ENCODE assay signal across 11 mouse cellular contexts in genomic region chr11:31664186-31664585, GRCm38 (mm10). TPM values are rescaled to one million over a fixed set of nuclear protein-coding genes. Genes with fewer than 3 reads are reported as not detected.
DNase-seq lines count a peak whose midpoint lies in the region; ATAC-seq and TF ChIP-seq lines count a peak whose summit lies in the region.
"Had no signal": no experiment of that assay in that cellular context is flagged by ENCODE, and none has a peak within 500 bp of the region (broad histone marks: within the 10 kb centered on the region; RNA-seq: fewer than 3 reads in every experiment).

No protein-coding gene starts in this region.

- H3K4me2 ChIP-seq in intestine, postnatal 0 days (replicated peaks; ENCODE audit: low read depth): no peak overlapping the region
- no peak overlapping the region for H3K4me2 ChIP-seq in intestine, embryonic 15.5 days (replicated peaks)
- H3K4me2 ChIP-seq: hindbrain, embryonic 15.5 days had no signal

- peak; percentile 25 to 39 for DNase-seq in B cell, adult 2 months
- DNase-seq in MEL (ENCODE audit: low read depth, low spot score): peak; percentile 52
- peak; percentile 34 to 68 for DNase-seq in heart, postnatal 14 days
- no peak for DNase-seq in embryonic facial prominence, embryonic 10.5 days (ENCODE audit: low spot score)
- no peak for DNase-seq in ovary, postnatal 36 days (ENCODE audit: low spot score)
- no peak for DNase-seq in cerebellum, postnatal 36 days
- DNase-seq: cerebellum, adult 11 months had no signal

- H3K4me1 ChIP-seq in intestine, postnatal 0 days (replicated peaks; ENCODE audit: control insufficient read depth, insufficient read depth, low read length): no peaks in the 10 kb centered on the region
- no peaks in the 10 kb centered on the region for H3K4me1 ChIP-seq in intestine, embryonic 15.5 days (replicated peaks)
- no peaks in the 10 kb centered on the region for H3K4me1 ChIP-seq in MEL (ENCODE audit: control insufficient read depth in 1 of 2, insufficient read depth in 2 of 2, low read length in 2 of 2)
- no peaks in the 10 kb centered on the region for H3K4me1 ChIP-seq in embryonic facial prominence, embryonic 10.5 days
- H3K4me1 ChIP-seq: hindbrain, embryonic 15.5 days had no signal

- H3K79me2 ChIP-seq in MEL (ENCODE audit: control insufficient read depth, insufficient read depth, low read length, poor library complexity): no peaks in the 10 kb centered on the region

- H3K9me3 ChIP-seq in intestine, postnatal 0 days (ENCODE audit: control insufficient read depth): no peaks in the 10 kb centered on the region
- no peaks in the 10 kb centered on the region for H3K9me3 ChIP-seq in intestine, embryonic 15.5 days
- no peaks in the 10 kb centered on the region for H3K9me3 ChIP-seq in MEL (replicated peaks; ENCODE audit: insufficient read depth, low read length)
- no peaks in the 10 kb centered on the region for H3K9me3 ChIP-seq in embryonic facial prominence, embryonic 10.5 days
- H3K9me3 ChIP-seq: hindbrain, embryonic 15.5 days had no signal

- no peak for TF ChIP-seq POLR2A in MEL (IDR thresholded peaks at IDR 0.05; ENCODE audit: control insufficient read depth in 1 of 2, insufficient read depth in 1 of 2, low read depth in 1 of 2, low read length in 2 of 2, poor library complexity in 1 of 2)

- no peak overlapping the region; the same call in 1 of the 2 replicates for H3K27ac ChIP-seq in intestine, postnatal 0 days (ENCODE audit: low read depth, low read length)
- H3K27ac ChIP-seq in intestine, embryonic 15.5 days: no peak overlapping the region
- no peak overlapping the region for H3K27ac ChIP-seq in MEL (ENCODE audit: control insufficient read depth, low read depth, low read length)
- H3K27ac ChIP-seq in embryonic facial prominence, embryonic 10.5 days (replicated peaks): no peak overlapping the region
- H3K27ac ChIP-seq: hindbrain, embryonic 15.5 days had no signal

- no peaks in the 10 kb centered on the region for H3K27me3 ChIP-seq in intestine, postnatal 0 days (replicated peaks; ENCODE audit: control insufficient read depth, insufficient read depth, low read length)
- H3K27me3 ChIP-seq in intestine, embryonic 15.5 days (replicated peaks): no peaks in the 10 kb centered on the region
- H3K27me3 ChIP-seq in MEL (ENCODE audit: control insufficient read depth in 1 of 2, insufficient read depth in 2 of 2, low read length in 2 of 2): no peaks in the 10 kb centered on the region
- H3K27me3 ChIP-seq in embryonic facial prominence, embryonic 10.5 days (replicated peaks; ENCODE audit: low read depth, poor library complexity, severe bottlenecking): no peaks in the 10 kb centered on the region
- H3K27me3 ChIP-seq: hindbrain, embryonic 15.5 days had no signal

- H3K36me3 ChIP-seq in intestine, postnatal 0 days (ENCODE audit: control insufficient read depth, insufficient read depth): peaks cover 48% of the 10 kb centered on the region
- H3K36me3 ChIP-seq in intestine, embryonic 15.5 days: peaks cover 20% of the 10 kb centered on the region
- H3K36me3 ChIP-seq in MEL (ENCODE audit: control insufficient read depth in 1 of 2, insufficient read depth in 2 of 2, low read length in 2 of 2): peaks cover 0 to 2% of the 10 kb centered on the region in 2 experiments; a peak in 1 of 4 replicates
- peaks cover 86% of the 10 kb centered on the region for H3K36me3 ChIP-seq in embryonic facial prominence, embryonic 10.5 days (replicated peaks)

- no peak overlapping the region for H3K4me3 ChIP-seq in intestine, postnatal 0 days (ENCODE audit: low read depth, low read length)
- no peak overlapping the region for H3K4me3 ChIP-seq in intestine, embryonic 15.5 days (replicated peaks)
- no peak overlapping the region for H3K4me3 ChIP-seq in MEL (ENCODE audit: control insufficient read depth in 1 of 2, insufficient read depth in 1 of 2, low read depth in 2 of 2, low read length in 2 of 2)
- H3K4me3 ChIP-seq in embryonic facial prominence, embryonic 10.5 days: no peak overlapping the region
- H3K4me3 ChIP-seq: erythroblast, embryonic 14.5 days; hindbrain, embryonic 15.5 days had no signal

- no peak for ATAC-seq in intestine, postnatal 0 days
- no peak for ATAC-seq in intestine, embryonic 15.5 days

- H3K9ac ChIP-seq in intestine, postnatal 0 days (ENCODE audit: low read depth, low read length): no peak overlapping the region
- H3K9ac ChIP-seq in intestine, embryonic 15.5 days: no peak overlapping the region
- H3K9ac ChIP-seq in MEL (ENCODE audit: control insufficient read depth, low read depth, low read length, poor library complexity, severe bottlenecking): no peak overlapping the region
- H3K9ac ChIP-seq: hindbrain, embryonic 15.5 days had no signal

- TF ChIP-seq EP300 in MEL (IDR thresholded peaks at IDR 0.05; ENCODE audit: low read depth in 1 of 2, low read length in 2 of 2): no peak

- intact Hi-C loops in heart, postnatal 14 days (cut with DNase I): no loop called here

- TF ChIP-seq CTCF in intestine, postnatal 0 days (IDR thresholded peaks at IDR 0.05; ENCODE audit: low read depth): peak; percentile 38
- peak in 2 of 3 experiments; percentile 14 to 22; a peak in 1 of 6 replicates for TF ChIP-seq CTCF in MEL (IDR thresholded peaks at IDR 0.05 in 2 of 3, conservative IDR thresholded peaks at IDR 0.05 in 1 of 3; ENCODE audit: control insufficient read depth in 1 of 3, insufficient read depth in 1 of 3, low read depth in 2 of 3, low read length in 3 of 3, poor library complexity in 1 of 3, severe bottlenecking in 1 of 3)

- TF ChIP-seq RAD21 in MEL (IDR thresholded peaks at IDR 0.05; ENCODE audit: low read depth, low read length): no peak

- 71% methylated on average over 2 of the region's 2 CpGs for WGBS in intestine, postnatal 0 days
- 77% methylated on average over 2 of the region's 2 CpGs for WGBS in intestine, embryonic 15.5 days
- WGBS in embryonic facial prominence, embryonic 10.5 days: 82% methylated on average over 2 of the region's 2 CpGs

TF ChIP-seq in MEL, 35 proteins besides CTCF, POLR2A, EP300 and RAD21:
- no peak for TF ChIP-seq ZC3H11A (IDR thresholded peaks at IDR 0.05; ENCODE audit: low read depth, low read length)
- no peak for TF ChIP-seq RCOR1 (IDR thresholded peaks at IDR 0.05; ENCODE audit: low read depth, low read length)
- TF ChIP-seq UBTF (IDR thresholded peaks at IDR 0.05; ENCODE audit: borderline replicate concordance, insufficient read depth, low read depth, low read length): no peak
- no peak for TF ChIP-seq CHD1 (IDR thresholded peaks at IDR 0.05; ENCODE audit: low read depth, low read length)
- TF ChIP-seq SMC3 (IDR thresholded peaks at IDR 0.05; ENCODE audit: low read depth, low read length): no peak
- TF ChIP-seq TAL1 (IDR thresholded peaks at IDR 0.05; ENCODE audit: low read length): no peak

RNA-seq across cellular contexts. Expression of gene Bod1, which starts 7.5 kb away (rescaled TPM):
- 37.4 and 40.4 TPM in 2 replicates for polyA plus RNA-seq in intestine, postnatal 0 days (2015; fragmentation: Nextera tagmentation; extraction: Ambion mirVana)
- polyA plus RNA-seq in intestine, embryonic 15.5 days (2015; fragmentation: Nextera tagmentation; extraction: Ambion mirVana): 68.2 and 69.5 TPM in 2 replicates
- 39.6 and 47.3 TPM in 2 replicates for total RNA-seq in MEL (2012; rRNA removed)
- 10 to 100 TPM in 1 of 2 experiments, not detected in 1; 40.0 TPM for polyA plus RNA-seq in MEL (2012; ENCODE audit: insufficient read depth in 1 of 2, insufficient read length in 2 of 2, low read depth in 1 of 2, low replicate concordance in 2 of 2, missing spikeins in 1 of 2)
- 10 to 100 TPM; 88.9 to 98.9 TPM for total RNA-seq in heart, postnatal 14 days (2021)
- polyA plus RNA-seq in embryonic facial prominence, embryonic 10.5 days (2016; fragmentation: Nextera tagmentation; extraction: Ambion mirVana): 113 and 115 TPM in 2 replicates

Comparison
In these comparisons a context has a peak if more than half of its experiments do, and no peak if none do; other contexts are left out.
1. DNase-seq: peak in B cell, adult 2 months (2 of 2), MEL (single experiment) and heart, postnatal 14 days (2 of 2); none in embryonic facial prominence, embryonic 10.5 days (single experiment), ovary, postnatal 36 days (single experiment) and cerebellum, postnatal 36 days (0 of 2).